Mouse (Mus musculus) ovary, postnatal 14 days (tissue): ENCODE measurements around the gene Cacna2d4.
"Not testable (repeated sequence)": the region's sequence is repeated elsewhere in the genome, so short reads cannot be mapped to it uniquely, and the experiment has no call there.

Experiments
- DNase-seq: peaks from one replicate; pipeline ENCODE4 v3.0.0; 2022; ENCODE audit warnings: low spot score

Gene Cacna2d4

DNA sequence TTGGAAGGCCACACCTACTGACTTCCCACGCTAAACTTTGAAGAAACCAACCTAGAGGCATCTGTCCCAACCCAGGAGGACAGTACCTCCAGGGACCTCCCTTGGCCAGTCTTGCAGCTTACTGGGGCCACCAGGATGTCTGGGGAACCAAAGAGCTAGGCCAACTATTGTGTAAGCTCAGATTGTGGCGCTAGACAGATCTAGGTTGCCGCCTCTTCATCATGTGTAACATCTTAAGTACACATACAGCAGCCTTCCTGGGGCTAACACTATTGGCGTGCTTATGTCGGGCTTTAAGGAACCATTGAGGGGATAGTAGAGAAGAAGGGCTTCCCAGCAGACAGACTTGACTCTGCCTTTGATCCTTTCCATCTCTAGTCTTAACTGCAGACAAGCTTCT, 111.5 kb downstream of the Cacna2d4 start:
- no peak for DNase-seq

DNA sequence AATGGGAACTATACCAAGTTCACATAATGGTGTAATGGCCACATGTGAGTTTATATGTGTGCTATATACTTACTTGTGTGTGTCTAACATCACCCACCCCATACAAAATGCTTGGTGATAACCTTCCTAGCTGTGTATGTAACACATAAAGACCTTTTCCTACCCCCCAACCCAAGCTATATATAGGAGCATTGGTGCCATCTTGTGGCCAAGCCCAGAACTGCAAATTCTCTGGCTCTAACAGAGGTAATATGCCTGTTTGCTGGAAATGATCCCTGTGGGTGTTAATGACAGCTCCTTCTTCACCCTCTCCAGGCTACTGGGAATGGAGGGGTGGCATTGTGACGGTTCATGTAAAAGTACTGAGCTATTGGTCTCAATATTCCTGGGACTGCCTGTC, 111.9 kb downstream of the Cacna2d4 start:
- peak; percentile 75 for DNase-seq

DNA sequence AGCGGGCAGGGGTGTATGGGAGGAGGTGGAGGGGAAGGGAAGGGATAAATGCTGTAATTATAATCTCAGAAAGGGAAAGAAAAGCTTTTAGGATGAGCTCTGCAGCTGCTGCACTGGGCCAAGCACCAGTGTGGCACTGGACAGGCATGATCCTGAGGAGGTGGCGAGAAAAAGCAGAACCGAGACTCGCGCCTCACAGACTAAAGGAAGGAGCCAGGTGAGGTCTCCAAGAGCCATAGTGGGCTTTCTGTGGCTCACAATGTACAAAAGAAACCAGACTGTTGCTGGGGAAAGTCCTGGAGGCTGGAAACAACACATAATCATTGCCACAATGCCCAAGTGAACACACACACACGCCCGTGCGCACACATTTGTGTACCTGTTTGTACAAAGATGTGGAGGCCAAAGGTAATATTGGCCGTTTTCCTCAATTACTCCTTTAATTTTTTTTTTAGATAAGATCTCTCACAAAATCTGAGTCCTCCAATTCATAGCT, 114.4 kb downstream of the Cacna2d4 start:
- DNase-seq, result no peak

DNA sequence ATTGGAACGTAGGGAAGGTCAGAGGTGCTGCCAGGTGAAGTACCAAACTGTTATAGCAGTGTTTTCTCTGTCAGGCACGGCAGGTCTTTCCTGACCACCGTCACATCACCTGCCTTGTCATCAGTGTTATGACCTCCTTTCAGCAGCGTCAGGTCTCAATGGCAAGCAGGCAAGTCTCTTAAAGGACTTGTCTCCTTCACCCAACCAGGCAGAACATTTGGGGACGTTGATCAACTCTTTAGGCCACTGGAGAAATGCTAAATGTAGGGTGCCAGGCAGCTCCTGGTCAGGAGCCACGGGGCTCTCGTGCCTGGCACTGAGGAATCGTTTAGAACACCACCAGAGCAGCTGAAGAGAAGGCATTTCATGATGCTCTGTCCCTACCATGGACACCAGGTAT, 115.3 kb downstream of the Cacna2d4 start:
- DNase-seq, result no peak

DNA sequence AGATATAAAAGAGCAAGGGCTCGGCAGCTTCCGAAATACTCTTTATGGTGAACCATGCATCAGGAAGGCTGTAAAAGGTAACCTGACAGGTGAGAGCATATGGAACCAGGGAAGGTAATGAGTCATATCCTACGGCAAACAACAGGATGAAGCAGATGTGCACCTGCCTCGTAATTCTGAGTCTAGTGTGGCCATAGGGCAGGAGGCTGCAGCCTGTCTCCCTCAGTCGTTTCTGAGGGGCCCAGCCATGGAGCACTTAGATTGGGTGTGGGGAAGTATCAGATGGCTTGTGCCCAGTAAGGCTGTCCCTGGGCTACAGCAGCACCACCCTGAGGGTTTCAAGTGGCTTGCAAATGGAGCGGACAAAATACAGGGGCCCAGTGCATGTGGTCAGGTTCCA, 116.2 kb downstream of the Cacna2d4 start:
- DNase-seq, result no peak

DNA sequence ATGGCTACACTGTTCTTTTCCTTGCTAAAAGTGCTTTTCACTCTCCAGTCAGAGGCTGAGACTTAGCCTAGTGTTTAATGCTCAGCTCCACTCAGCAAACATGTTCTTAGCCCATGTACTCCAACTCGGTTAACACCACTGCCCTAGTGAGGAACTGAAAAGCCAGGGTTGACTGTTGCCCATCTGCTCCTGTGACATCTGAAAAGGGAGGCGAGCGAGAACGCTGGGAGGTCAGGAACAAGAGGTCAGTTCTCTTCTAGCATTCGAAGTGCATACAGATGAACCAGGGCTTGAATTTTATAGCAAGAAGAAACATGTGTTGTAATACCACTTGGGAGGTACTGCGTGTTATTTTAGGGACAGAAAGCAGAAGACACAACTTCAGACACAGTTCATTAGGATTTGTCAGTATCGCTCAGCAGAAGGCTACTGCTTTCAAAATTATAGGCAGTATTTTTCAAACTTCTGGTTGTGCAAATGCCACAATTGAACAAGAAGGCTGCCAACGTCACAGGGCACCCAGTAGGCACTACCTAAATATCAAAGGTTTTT, 121.8 kb downstream of the Cacna2d4 start:
- no peak for DNase-seq

DNA sequence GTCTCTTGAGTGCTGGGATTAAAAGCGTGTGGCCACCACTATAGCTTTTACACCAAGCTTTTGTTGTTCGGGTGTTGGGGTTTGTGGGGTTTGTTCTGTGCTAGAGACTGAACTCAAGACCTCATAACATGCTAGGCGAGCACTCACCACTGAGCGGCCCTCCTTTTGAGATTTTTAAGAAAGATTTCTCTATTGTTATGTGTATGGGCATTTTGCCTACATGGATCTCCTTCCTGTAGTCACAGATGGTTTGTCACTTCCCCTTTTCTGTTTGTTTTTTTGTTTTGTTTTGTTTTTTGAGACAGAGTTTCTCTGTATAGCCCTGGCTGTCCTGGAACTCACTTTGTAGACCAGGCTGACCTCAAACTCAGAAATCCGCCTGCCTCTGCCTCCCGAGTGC, 123.9 kb downstream of the Cacna2d4 start:
- DNase-seq, result not testable (repeated sequence)

DNA sequence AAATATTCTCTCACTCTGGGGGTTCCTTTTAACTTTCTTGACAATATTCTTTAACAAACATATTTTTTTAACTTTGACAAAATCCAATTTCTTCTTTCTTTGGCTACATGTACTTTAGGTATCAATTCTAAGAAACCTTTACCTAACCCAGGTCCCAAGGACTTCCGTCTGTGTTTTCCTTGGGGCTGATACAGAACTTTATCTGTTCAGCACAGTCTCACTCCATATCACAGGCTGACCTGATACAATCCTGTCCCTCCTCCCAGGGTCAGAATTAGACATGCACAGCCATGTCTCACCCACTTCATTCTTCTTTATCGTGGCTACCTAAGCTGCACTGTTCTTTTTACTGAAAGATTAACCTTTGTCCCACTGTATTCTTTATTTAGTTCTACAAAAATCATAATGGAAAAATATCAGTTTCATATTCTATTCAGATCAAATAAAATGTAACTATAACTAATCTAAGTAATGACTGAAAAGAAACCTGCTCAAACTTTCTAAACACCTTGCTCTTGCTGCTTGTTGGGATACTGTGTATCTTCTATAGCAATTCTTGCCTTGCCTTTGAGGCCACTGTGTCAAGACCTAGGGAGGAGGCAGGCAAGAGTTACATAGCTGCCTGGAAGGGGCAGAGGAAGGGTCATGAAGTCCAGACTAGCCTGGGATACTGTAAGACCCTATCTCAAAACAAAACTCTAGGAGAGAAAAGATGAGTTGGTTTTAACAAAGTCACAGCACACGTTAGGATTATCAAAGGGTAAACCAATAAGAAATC, 124.8 kb downstream of the Cacna2d4 start:
- no peak for DNase-seq

DNA sequence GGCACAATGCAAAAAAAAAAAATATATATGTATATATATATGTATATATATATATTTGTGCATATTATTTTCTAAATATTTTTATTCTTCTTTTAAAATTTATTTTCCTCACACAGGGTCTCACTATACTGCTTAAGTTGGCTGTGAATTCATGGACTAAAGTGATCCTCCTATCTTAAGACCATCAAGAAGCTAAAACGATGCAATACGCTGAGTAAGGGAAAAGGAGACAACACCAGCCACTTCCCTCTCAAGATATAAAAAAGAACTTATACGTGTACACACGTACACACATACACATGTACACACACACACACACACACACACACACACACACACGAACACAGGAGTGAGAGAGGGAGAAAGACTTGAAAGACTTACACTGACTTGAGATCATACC, 127.3 kb downstream of the Cacna2d4 start:
- DNase-seq, result no peak

DNA sequence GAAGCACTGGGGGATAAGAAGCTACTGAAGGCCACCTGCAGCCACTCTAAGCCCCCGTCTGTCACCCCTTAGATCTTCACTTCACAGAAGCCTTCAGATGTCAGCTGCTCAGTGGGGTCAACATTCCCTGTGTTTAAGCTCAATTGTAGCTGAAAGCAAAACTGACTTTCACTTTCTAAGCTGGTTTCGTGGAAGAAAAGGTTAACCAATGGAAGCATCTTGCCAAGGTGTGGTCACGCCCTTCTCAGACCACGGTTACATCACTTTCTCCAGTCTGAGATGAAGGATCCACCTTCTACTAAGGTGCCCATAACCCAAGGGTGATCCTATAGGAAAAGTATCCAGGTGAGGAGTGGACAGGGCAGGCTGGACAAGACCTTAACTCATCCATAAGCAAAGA, 130.5 kb downstream of the Cacna2d4 start:
- DNase-seq, result not testable (repeated sequence)

DNA sequence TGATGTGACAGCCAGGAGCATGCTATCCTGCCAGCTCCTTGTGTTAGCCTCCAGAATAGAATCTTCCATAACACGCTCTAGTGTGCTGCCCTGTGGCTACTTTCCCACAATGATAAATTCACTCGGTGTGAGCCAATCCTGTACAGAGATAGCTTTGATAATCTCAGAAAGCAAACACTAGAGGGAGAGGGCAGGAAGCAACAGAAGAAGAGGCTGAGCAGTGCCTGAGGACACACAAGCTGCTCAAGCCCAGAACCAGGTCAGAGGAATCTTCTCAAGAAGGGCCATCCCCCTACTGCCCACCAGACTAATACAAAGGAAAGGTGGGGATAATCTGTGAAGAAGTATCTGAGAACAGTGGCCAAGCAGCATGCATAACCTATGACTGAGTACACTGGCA, 131.1 kb downstream of the Cacna2d4 start:
- no peak for DNase-seq

DNA sequence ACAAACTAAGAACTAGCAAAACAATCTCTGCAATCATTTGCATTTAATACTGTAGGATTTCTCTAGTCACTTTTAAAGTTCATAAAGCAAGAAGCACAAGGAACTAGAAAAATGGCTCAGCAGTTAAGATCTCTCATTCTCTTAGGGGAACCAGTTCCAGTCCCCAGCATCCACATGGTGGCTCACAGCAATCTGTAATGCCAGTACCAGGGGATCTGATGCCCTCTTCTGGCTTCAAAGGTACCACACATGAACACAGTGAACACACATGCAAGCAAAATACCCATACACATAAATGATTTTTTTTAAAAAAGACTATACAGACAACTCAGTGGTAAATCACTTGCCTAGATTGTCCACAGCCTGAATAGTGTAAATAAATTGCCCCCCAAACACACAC, 135.3 kb downstream of the Cacna2d4 start:
- no peak for DNase-seq

DNA sequence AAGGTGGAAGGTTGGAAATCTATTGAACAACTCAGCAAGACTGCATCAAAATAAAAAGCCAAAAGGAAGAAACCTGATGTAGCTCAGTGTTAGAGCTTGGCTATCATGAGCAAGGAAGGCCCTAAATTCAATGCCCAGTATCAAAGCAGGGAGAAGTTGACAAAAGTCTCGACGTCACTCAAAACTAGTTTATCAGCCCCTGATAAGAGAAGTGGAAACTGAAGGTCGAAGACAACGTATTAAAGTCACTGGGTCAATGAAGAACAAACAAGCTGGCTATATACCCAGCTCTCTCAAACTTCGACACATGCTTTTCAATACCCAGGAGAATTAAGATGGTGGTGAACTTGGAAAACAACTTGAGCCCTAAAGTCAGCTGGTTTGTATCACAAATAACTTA, 135.9 kb downstream of the Cacna2d4 start:
- DNase-seq, result no peak

DNA sequence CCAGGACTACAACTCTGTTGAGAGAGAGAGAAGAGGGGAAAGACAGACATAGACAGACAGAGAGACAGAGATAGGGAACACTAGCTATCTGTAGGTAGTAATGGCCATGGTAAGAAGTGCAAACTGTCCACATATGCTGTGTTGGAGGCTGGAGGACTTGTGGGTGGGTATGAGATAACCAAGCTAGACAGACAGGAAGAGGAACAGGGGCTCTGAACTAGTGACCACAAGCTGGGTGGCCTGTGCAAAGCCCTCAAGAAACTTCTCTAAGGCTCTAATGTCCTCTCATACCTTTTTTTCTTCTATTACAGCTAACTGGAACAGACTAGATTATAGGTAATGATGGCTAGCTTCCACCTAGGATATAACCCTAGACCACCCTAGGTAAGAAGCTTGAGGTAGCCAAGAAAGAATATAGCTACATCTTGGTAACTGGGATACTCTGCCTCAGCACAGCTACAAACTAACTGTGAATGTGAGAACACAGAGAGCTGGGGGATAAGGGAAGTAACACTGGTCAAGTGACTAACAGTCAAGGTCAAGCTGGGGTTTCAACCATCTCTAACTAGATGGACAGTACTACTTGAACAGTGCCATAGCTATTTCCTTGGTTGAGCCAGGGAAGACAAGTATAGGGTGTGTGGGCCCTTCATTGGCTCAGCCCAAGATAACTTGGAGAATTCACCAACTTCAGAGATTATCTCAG, 136.8 kb downstream of the Cacna2d4 start:
- no peak for DNase-seq

DNA sequence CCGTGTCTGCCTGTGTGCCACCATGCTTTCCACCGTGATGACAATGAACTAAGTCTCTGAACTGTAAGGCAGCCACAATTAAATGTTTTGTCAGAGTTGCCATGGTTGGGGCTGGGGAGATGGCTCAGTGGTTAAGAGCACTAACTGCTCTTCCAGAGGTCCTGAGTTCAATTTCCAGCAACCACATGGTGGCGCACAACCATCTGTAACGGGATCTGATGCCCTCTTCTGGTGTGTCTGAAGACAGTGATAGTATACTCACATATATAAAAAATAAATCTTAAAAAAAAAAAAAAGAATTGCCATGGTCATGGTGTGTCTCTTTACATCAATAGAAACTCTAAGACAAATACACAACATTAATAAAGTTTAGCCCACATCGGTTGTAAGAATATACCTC, 138.7 kb downstream of the Cacna2d4 start:
- no peak for DNase-seq

DNA sequence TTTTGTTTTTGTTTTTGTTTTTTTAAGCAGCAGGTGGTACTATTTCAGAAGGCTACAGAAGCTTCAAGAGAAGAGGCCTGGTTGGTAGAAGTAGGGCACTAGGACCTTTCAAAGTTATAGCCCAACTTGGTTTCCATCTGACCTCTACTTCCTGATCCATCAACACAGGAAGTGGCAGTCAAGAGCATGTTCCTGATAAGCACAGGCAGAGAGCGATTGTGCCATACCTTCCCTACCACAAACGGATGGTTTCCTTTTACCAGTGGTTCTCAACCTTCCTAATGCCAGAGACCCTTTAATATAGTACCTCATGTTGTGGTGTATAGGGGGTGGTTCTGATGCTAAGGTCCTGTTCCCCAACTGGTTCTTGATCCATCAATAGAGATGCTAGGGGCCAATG, 141.3 kb downstream of the Cacna2d4 start:
- no peak for DNase-seq

DNA sequence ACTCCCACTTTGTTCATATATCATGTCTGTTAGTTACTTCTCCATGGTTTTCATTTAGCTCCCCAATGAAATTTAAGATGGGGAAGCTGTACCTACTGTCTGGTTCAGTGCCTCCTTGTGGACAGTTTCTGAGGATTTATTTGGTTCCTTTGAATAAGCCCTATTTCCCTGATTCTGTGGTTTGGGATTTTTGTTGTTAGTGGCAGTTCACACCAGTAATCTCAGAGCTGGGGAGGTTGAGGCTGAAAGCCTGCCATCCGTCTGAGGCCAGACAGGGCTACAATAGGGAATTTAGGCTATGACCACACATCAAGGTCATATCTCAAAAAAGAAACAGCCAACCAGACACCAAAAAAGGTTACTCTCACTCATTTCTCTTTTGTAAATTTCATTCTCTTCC, 142.3 kb downstream of the Cacna2d4 start:
- no peak for DNase-seq

DNA sequence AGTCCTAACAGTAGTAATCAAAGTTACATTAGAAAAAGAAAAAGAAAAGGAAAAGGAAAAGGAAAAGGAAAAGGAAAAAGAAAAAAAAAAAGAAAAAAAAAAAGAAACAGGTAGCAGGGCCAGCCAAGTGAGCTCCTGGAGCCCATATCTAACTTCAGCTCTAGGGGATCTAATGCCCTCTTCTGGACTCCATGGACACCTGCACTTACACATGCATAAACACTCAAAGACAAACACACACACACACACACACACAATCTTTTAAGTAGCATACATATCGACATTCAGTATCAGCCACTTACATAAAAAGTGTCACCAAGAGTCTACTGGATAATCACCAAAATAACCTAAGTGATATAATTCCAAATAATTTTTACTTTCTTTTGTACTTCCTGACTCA, 149.3 kb downstream of the Cacna2d4 start:
- DNase-seq, result no peak

DNA sequence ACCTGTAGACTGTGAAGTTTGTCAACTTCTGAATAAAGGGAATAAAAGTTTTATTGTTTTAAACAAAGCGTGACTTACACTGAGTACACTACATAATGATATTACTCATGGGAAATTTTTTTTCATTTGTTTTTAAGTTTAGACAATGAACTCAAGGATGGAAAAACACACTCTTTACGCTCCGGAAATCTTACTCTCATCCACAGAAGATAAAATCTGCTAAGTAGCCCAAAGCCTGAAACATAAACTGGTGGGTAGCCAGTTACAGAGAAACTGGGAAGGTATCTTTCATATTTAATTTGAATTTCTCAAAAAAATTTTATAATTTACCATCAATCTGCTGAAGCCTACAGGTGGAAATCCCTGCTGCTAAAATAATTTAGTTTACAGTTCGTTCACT, 150.1 kb downstream of the Cacna2d4 start:
- no peak for DNase-seq

DNA sequence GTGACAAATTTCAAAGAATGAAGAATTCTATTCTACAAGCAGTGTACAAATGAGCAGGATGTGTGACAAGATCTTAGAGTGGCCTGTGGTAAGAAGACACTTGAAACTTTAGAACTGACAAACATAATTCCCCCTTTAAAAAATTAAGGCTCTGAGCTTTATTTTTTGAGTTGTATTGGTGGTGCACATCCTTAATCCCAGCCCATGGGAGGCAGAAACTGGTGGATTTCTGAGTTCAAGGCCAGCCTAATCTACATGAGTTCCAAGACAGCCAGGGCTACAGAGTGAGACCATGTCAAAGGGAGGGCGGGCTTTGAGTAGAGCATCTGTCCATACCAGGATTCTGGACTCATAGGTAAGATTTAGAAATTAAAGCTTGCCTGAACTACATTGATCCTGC, 150.5 kb downstream of the Cacna2d4 start:
- no peak for DNase-seq

DNA sequence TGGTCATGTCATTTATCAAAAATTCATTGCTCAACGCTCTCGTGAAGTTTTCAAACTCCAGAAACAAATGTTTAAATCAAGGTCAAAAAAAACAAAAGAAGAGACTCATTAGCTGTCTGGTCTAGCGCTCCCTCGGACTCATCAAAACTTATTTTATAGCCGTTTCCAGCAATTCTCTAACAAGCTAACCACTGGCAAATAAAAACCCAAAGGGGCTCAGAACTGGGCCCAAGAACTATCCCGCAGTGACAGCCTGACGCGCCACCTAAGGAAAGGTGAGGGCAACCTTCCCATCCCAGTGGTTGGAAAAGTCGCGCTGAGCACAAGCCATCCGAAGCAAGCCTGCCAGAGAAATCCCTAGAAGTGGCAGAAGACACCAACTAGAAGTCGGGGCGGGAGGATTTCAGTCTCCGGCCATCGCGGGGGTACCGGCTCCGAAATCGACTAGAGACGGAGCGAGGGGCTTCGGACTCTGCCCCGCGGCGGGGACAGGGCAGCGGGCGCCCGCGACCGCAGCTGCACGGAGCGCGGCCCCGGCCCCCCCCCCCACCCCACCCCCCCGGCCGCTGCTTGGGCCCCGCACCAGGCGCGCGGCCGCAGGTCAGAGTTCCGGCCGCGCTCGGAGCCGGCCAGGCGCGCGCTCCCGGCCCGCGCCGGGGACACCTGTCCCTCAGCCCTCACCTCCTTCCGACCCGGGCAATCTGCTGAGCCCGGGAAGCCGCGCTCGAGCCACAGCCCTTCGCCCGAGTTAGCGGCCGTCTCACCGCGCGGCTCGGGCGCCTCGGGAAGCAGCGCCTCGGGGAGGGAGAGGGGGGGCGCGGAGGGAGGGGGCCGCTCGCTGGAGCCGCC, 151.7 kb downstream of the Cacna2d4 start:
- no peak for DNase-seq

DNA sequence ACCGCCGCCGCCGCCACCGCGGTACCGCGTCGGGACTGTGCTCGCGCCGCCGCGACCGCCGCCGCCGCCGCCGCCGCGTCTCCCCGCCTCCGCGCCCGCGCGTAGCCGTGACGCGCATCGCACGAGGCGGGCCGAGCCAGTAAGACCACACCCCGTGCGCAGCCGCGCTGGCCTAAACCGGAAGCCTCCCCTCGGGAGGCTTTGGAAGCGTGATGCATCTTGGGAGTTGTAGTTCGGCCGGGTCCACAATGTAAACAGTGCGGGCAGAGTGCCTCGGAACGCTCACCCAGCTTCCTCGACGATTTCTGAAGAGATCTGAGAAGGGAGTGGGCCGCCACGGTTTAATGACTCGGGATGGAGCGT, 152.3 kb downstream of the Cacna2d4 start:
- DNase-seq, result peak; percentile 91
